Mouse (Mus musculus): ENCODE measurements around the gene Acyp1. TPM values are rescaled to one million over a fixed set of nuclear protein-coding genes. Genes with fewer than 3 reads are reported as not detected.

The Acyp1 gene
- polyA plus RNA-seq, 1 experiment from 2014 or later = 56.4 TPM

Small RNA genes within 50 kb of the gene (microRNA-seq; reads per million reads assigned to microRNA genes)
- not detected for gene Mir6938

Other genes with a start within 250 kb of the Acyp1 start
- gene Prox2, start 177.7 kb downstream of the Acyp1 start, polyA plus RNA-seq (2015; fragmentation: Nextera tagmentation; extraction: Ambion mirVana) = 1.7 and 1.8 TPM in 2 replicates
- 96.3 and 99.7 TPM in 2 replicates for gene Dlst, start 177.6 kb downstream of the Acyp1 start, polyA plus RNA-seq (2015; fragmentation: Nextera tagmentation; extraction: Ambion mirVana)
- 19.8 and 22.2 TPM in 2 replicates for gene Rps6kl1, start 137.2 kb downstream of the Acyp1 start, polyA plus RNA-seq (2015; fragmentation: Nextera tagmentation; extraction: Ambion mirVana)
- gene Pgf, start 110.6 kb downstream of the Acyp1 start, polyA plus RNA-seq (2015; fragmentation: Nextera tagmentation; extraction: Ambion mirVana) = 6.2 and 6.3 TPM in 2 replicates
- gene Eif2b2, start 69.0 kb downstream of the Acyp1 start, polyA plus RNA-seq (2015; fragmentation: Nextera tagmentation; extraction: Ambion mirVana) = 81.9 and 84.3 TPM in 2 replicates
- gene Mlh3, start 17.8 kb downstream of the Acyp1 start, polyA plus RNA-seq (2015; fragmentation: Nextera tagmentation; extraction: Ambion mirVana) = 10.3 and 10.7 TPM in 2 replicates
- 1.1 TPM in 2 replicates for gene Zc2hc1c, start 153 bp upstream of the Acyp1 start, polyA plus RNA-seq (2015; fragmentation: Nextera tagmentation; extraction: Ambion mirVana)
- gene Nek9, start 50.9 kb upstream of the Acyp1 start, polyA plus RNA-seq (2015; fragmentation: Nextera tagmentation; extraction: Ambion mirVana) = 13.7 and 14.6 TPM in 2 replicates
- 150 and 156 TPM in 2 replicates for gene Tmed10, start 86.4 kb upstream of the Acyp1 start, polyA plus RNA-seq (2015; fragmentation: Nextera tagmentation; extraction: Ambion mirVana)
- gene Fos, start 185.5 kb upstream of the Acyp1 start, polyA plus RNA-seq (2015; fragmentation: Nextera tagmentation; extraction: Ambion mirVana) = 1.6 and 2.2 TPM in 2 replicates

Data from forebrain, embryonic 15.5 days (tissue).